Mouse (Mus musculus): ENCODE data around the gene Clip2.

DNA sequence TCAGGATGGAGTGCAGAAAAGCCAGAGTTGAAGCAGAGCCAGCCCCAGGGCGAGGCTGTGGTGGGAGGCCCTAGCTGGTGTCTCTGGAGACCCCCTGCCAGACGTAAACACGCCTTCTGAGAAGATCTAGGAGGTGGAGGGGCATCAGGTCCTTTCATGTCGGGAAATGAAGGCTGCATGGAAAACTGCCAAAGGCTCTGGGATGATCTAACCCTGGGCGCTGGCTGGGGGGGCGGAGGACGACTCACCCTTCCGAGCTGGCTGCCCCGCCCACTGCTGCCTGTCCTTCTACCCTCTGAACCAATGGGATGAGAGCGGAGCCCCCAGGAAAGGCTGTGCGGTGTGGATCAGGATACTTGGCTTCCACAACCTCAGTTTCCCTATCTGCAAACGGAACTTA, 112.1 kb downstream of the Clip2 start:
- TF ChIP-seq POLR2A (IDR thresholded peaks at IDR 0.05; ENCODE audit: insufficient read length, low read depth) (no peak), MAX (IDR thresholded peaks at IDR 0.05; ENCODE audit: low read depth) (no peak), TCF12 (IDR thresholded peaks at IDR 0.05; ENCODE audit: insufficient read depth, poor library complexity, severe bottlenecking) (no peak)
